Mouse (Mus musculus) myocyte (in vitro differentiated cells): ENCODE data around the gene Msh2. TPM values are rescaled to one million over a fixed set of nuclear protein-coding genes. Genes with fewer than 3 reads are reported as not detected.
A peak's percentile ranks its signal among the peaks of the same experiment; 100 is the strongest.

Experiments used
- H3K27me3 ChIP-seq: one replicate; pipeline ENCODE4 v1.6.1; 2011; ENCODE audit not compliant: control insufficient read depth, insufficient read depth, insufficient read length
- H3K36me3 ChIP-seq: one replicate; pipeline ENCODE4 v1.6.1; 2011; ENCODE audit not compliant: control insufficient read depth, insufficient read depth
- H3K4me2 ChIP-seq: one replicate; pipeline ENCODE4 v1.6.1; 2011; ENCODE audit warnings: low read depth, control low read depth
- H3K4me3 ChIP-seq: one replicate; pipeline ENCODE4 v1.5.1; 2011; ENCODE audit warnings: mild to moderate bottlenecking, control low read depth, moderate library complexity
- H3K79me2 ChIP-seq: one replicate; pipeline ENCODE4 v1.6.1; 2011; ENCODE audit not compliant: control insufficient read depth, insufficient read depth
- H3ac ChIP-seq: one replicate; pipeline ENCODE4 v1.6.1; 2011; ENCODE audit not compliant: control insufficient read depth, insufficient read length
- CEBPB ChIP-seq: IDR thresholded peaks from 2 replicates; pipeline ENCODE4 v1.6.1; 2011; ENCODE audit warnings: mild to moderate bottlenecking, moderate library complexity; ENCODE audit not compliant: poor library complexity, insufficient read depth, severe bottlenecking
- E2F4 ChIP-seq: IDR thresholded peaks from one replicate; pipeline ENCODE4 v1.6.1; 2011; ENCODE audit warnings: mild to moderate bottlenecking, control low read depth, moderate library complexity; ENCODE audit not compliant: insufficient read depth
- MAX ChIP-seq: IDR thresholded peaks from one replicate; pipeline ENCODE4 v1.6.1; 2011; ENCODE audit warnings: low read depth, mild to moderate bottlenecking, control low read depth
- MYOD1 ChIP-seq, 3 experiments: IDR thresholded peaks; one replicate each; pipeline ENCODE4 v1.6.1; 2011; ENCODE audit warnings: control low read depth in 2 of 3, low read depth in 2 of 3, mild to moderate bottlenecking in 2 of 3, moderate library complexity in 1 of 3; ENCODE audit not compliant: insufficient read length in 2 of 3, control insufficient read depth in 1 of 3
- MYOG ChIP-seq, 3 experiments: IDR thresholded peaks; one replicate each; pipeline ENCODE4 v1.6.1; 2011; ENCODE audit warnings: control low read depth in 2 of 3, low read depth in 2 of 3, mild to moderate bottlenecking in 2 of 3; ENCODE audit not compliant: insufficient read length in 2 of 3, control insufficient read depth in 1 of 3, insufficient read depth in 1 of 3
- POLR2A ChIP-seq: IDR thresholded peaks from one replicate; pipeline ENCODE4 v1.6.1; 2011; ENCODE audit warnings: low read depth, mild to moderate bottlenecking, control low read depth, moderate library complexity; ENCODE audit not compliant: insufficient read length
- POLR2AphosphoS2 ChIP-seq: IDR thresholded peaks from one replicate; pipeline ENCODE4 v1.6.1; 2011; ENCODE audit warnings: low read depth, control low read depth; ENCODE audit not compliant: insufficient read length
- REST ChIP-seq: IDR thresholded peaks from one replicate; pipeline ENCODE4 v1.6.1; 2011; ENCODE audit warnings: mild to moderate bottlenecking, control low read depth, moderate library complexity; ENCODE audit not compliant: insufficient read depth, insufficient read length
- SRF ChIP-seq: IDR thresholded peaks from one replicate; pipeline ENCODE4 v1.6.1; 2011; ENCODE audit warnings: low read depth; ENCODE audit not compliant: control insufficient read depth, insufficient read length
- TCF12 ChIP-seq: IDR thresholded peaks from one replicate; pipeline ENCODE4 v1.6.1; 2011; ENCODE audit warnings: mild to moderate bottlenecking, control low read depth; ENCODE audit not compliant: poor library complexity, insufficient read depth, severe bottlenecking
- TCF3 ChIP-seq: IDR thresholded peaks from one replicate; pipeline ENCODE4 v1.6.1; 2011; ENCODE audit warnings: low read depth, control low read depth; ENCODE audit not compliant: insufficient read length
- USF1 ChIP-seq: IDR thresholded peaks from one replicate; pipeline ENCODE4 v1.6.1; 2011; ENCODE audit warnings: low read depth, mild to moderate bottlenecking, control low read depth, moderate library complexity
- polyA plus RNA-seq: library from polyadenylated mRNA; unstranded; fragments of >200 nt; fragmentation: generic; extraction: Trizol; gene quantifications from one replicate; pipeline ENCODE4 v1.2.1, GENCODE M21; 2012; ENCODE audit warnings: missing spikeins

The Msh2 gene
- polyA plus RNA-seq, 1 experiment, result 4.6 TPM

- no peaks in the 10 kb centered on the region for H3K79me2 ChIP-seq
- peak overlapping the region; percentile 55 for H3K4me2 ChIP-seq
- no peak overlapping the region for H3K4me3 ChIP-seq
- no peak for TF ChIP-seq POLR2AphosphoS2
- H3K36me3 ChIP-seq, result no peaks in the 10 kb centered on the region
- no peak overlapping the region for H3ac ChIP-seq
- peaks cover 5% of the 10 kb centered on the region for H3K27me3 ChIP-seq
These were observed 91.0 kb downstream of the Msh2 start for GRCm38 (mm10) chr17:87763146-87763545.

GRCm38 (mm10) chr17:87765031-87765430, 92.9 kb downstream of the Msh2 start:
- H3K36me3 ChIP-seq, result no peaks in the 10 kb centered on the region
- H3K4me2 ChIP-seq, result no peak overlapping the region
- H3K79me2 ChIP-seq, result no peaks in the 10 kb centered on the region
- H3K27me3 ChIP-seq, result peaks cover 5% of the 10 kb centered on the region
- TF ChIP-seq MAX, result no peak
- no peak overlapping the region for H3ac ChIP-seq
- no peak overlapping the region for H3K4me3 ChIP-seq

GRCm38 (mm10) chr17:87766888-87767287, 94.8 kb downstream of the Msh2 start:
- Histone ChIP-seq H3K79me2 (no peaks in the 10 kb centered on the region), H3K27me3 (peaks cover 5% of the 10 kb centered on the region), H3K36me3 (no peaks in the 10 kb centered on the region), H3K4me2 (no peak overlapping the region), H3K4me3 (no peak overlapping the region), H3ac (no peak overlapping the region)
- no peak for TF ChIP-seq USF1
- TF ChIP-seq REST, result no peak
- no peak for TF ChIP-seq CEBPB
- no peak for TF ChIP-seq MYOG (IDR thresholded peaks at IDR 0.05; ENCODE audit: control insufficient read depth in 1 of 3, insufficient read depth in 1 of 3, insufficient read length in 2 of 3, low read depth in 2 of 3)
- no peak for TF ChIP-seq E2F4
- no peak for TF ChIP-seq SRF
- no peak for TF ChIP-seq TCF3
- no peak for TF ChIP-seq POLR2A
- TF ChIP-seq TCF12, result no peak
- no peak for TF ChIP-seq POLR2AphosphoS2
- no peak for TF ChIP-seq MYOD1 (IDR thresholded peaks at IDR 0.05; ENCODE audit: control insufficient read depth in 1 of 3, insufficient read length in 2 of 3, low read depth in 2 of 3)
- TF ChIP-seq MAX, result no peak

- no peaks in the 10 kb centered on the region for H3K79me2 ChIP-seq
- no peak overlapping the region for H3K4me3 ChIP-seq
- TF ChIP-seq TCF3 (peak; percentile 6), USF1 (peak; percentile 66), MYOD1 (IDR thresholded peaks at IDR 0.05; ENCODE audit: control insufficient read depth in 1 of 3, insufficient read length in 2 of 3, low read depth in 2 of 3) (peak in 2 of 3 experiments; percentile 15 to 34), MAX (no peak), SRF (no peak), E2F4 (no peak), POLR2A (no peak), REST (no peak), CEBPB (0 out of 2 replicates have a peak, but pooled peaks have one; percentile 51), MYOG (IDR thresholded peaks at IDR 0.05; ENCODE audit: control insufficient read depth in 1 of 3, insufficient read depth in 1 of 3, insufficient read length in 2 of 3, low read depth in 2 of 3) (peak in 2 of 3 experiments; percentile 13 to 68), TCF12 (peak; percentile 15), POLR2AphosphoS2 (no peak)
- no peak overlapping the region for H3ac ChIP-seq
- H3K36me3 ChIP-seq, result no peaks in the 10 kb centered on the region
- peaks cover 5% of the 10 kb centered on the region for H3K27me3 ChIP-seq
- H3K4me2 ChIP-seq, result peak overlapping the region; percentile 13
These were observed 98.6 kb downstream of the Msh2 start for GRCm38 (mm10) chr17:87770766-87771165.

- Histone ChIP-seq H3K36me3 (no peaks in the 10 kb centered on the region), H3ac (no peak overlapping the region), H3K27me3 (no peaks in the 10 kb centered on the region), H3K79me2 (no peaks in the 10 kb centered on the region), H3K4me3 (no peak overlapping the region), H3K4me2 (no peak overlapping the region)
- TF ChIP-seq MYOG (IDR thresholded peaks at IDR 0.05; ENCODE audit: control insufficient read depth in 1 of 3, insufficient read depth in 1 of 3, insufficient read length in 2 of 3, low read depth in 2 of 3), result no peak
- TF ChIP-seq SRF, result no peak
- no peak for TF ChIP-seq POLR2AphosphoS2
- no peak for TF ChIP-seq USF1
- TF ChIP-seq TCF3, result no peak
- no peak for TF ChIP-seq POLR2A
- no peak for TF ChIP-seq MYOD1 (IDR thresholded peaks at IDR 0.05; ENCODE audit: control insufficient read depth in 1 of 3, insufficient read length in 2 of 3, low read depth in 2 of 3)
- no peak for TF ChIP-seq E2F4
- no peak for TF ChIP-seq CEBPB
- TF ChIP-seq MAX, result no peak
- no peak for TF ChIP-seq TCF12
- no peak for TF ChIP-seq REST
These were observed 101.0 kb downstream of the Msh2 start for GRCm38 (mm10) chr17:87773175-87773574.

Other genes starting within 250 kb of the Msh2 start
- not detected for gene Stpg4, start 244.6 kb upstream of the Msh2 start, polyA plus RNA-seq
- gene Calm2, start 225.4 kb upstream of the Msh2 start, polyA plus RNA-seq, result 271 TPM
- gene Epcam, start 36.4 kb upstream of the Msh2 start, polyA plus RNA-seq, result not detected
- 0.35 TPM for gene Kcnk12, start 125.7 kb downstream of the Msh2 start, polyA plus RNA-seq
- gene Rpl36-ps4, start 248.6 kb downstream of the Msh2 start, polyA plus RNA-seq, result not detected